Mouse (Mus musculus): ENCODE measurements around the gene Parp16.

DNA sequence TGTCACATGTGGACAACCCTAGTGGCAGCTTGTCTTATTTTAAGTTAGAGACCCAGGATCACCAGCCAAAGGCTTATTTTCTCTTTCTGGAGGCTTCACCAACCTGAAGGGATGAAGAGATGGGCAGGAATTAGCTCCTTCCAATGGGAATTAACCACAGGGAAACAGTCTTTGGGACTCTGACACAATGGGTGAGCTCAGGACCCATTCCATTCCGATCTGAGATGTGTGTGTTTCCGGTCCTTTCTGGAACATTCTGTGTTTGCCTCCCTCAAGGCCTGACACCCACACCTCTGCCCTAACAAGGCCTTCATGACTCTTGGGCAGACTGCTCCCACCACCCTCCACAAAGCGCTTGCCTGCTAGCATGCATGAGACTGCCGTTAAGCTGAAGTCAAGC lies at the start of gene Parp16:
- no peak for TF ChIP-seq CTCF (conservative IDR thresholded peaks at IDR 0.05 in 1 of 2, IDR thresholded peaks at IDR 0.05 in 1 of 2; ENCODE audit: low read depth in 2 of 2, low read length in 2 of 2)
- TF ChIP-seq TBP (conservative IDR thresholded peaks at IDR 0.05; ENCODE audit: low read depth, low read length), result no peak
- TF ChIP-seq POLR2A (IDR thresholded peaks at IDR 0.05; ENCODE audit: low read depth, low read length), result no peak
- no peak for TF ChIP-seq EP300 (IDR thresholded peaks at IDR 0.05; ENCODE audit: low read length)
- TF ChIP-seq MEF2A (IDR thresholded peaks at IDR 0.05; ENCODE audit: borderline replicate concordance, low read depth, low read length), result no peak
- TF ChIP-seq SIN3A (IDR thresholded peaks at IDR 0.05; ENCODE audit: low read length), result no peak
- TF ChIP-seq MAZ (IDR thresholded peaks at IDR 0.05; ENCODE audit: low read depth, low read length), result no peak
- no peak for TF ChIP-seq BHLHE40 (IDR thresholded peaks at IDR 0.05; ENCODE audit: low read depth, low read length)
- no peak for TF ChIP-seq PAX5 (IDR thresholded peaks at IDR 0.05; ENCODE audit: low read length)
- no peak for TF ChIP-seq KAT2A (IDR thresholded peaks at IDR 0.05; ENCODE audit: insufficient replicate concordance, low read length)
